Mouse (Mus musculus) left cerebral cortex, postnatal 4 days (tissue): ENCODE measurements at regions not wholly inside any gene's neighbourhood (a gene's known extent, or its start where the extent isn't known, plus 50 kb on each side); places are given as distances from the start of the nearest gene placed in this dataset.

Source experiments
- DNase-seq: peaks from one replicate; pipeline ENCODE4 v3.0.0-alpha.2; 2022
- intact Hi-C: fragments of 180-260 bp; cut with DNase I; formaldehyde crosslinking; loops from one replicate; pipeline ENCODE4 v1.15.1; 2025

- DNase-seq = no peak
- intact Hi-C loops = no loop called here
Measured at GRCm38 (mm10) chr13:92911660-92912284, 67.2 kb downstream of the Mtx3 start.

- no peak for DNase-seq
- intact Hi-C loops = no loop called here
Measured at GRCm38 (mm10) chr13:92912661-92913060, 68.1 kb downstream of the Mtx3 start.

DNA sequence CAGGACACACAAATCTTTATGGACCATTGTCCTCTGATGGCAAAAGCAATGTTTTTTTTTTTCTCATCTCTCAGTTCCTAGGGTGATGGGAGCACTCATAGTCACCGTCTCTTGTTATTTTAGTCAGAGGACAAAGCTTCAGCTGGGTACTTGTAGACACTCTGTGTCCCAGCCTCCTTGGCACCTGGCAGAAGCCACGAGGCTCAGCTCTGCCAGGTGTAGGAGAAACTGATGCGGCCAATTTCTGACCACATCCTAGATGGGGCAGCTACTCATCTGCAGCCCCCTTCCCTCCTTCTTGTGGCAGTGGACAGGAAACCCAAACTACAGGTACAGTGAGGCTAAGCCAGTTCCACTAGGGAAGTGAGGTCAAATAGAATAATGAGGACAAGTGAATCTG lies 70.1 kb downstream of the Mtx3 start:
- DNase-seq = no peak
- intact Hi-C loops = no loop called here

- intact Hi-C loops = no loop called here
- DNase-seq = no peak
Measured at GRCm38 (mm10) chr13:92915221-92915839, 70.8 kb downstream of the Mtx3 start.

- no peak for DNase-seq
- intact Hi-C loops = no loop called here
Measured at GRCm38 (mm10) chr13:92915948-92916710, 71.6 kb downstream of the Mtx3 start.

GRCm38 (mm10) chr13:92919882-92920281 lies 75.3 kb downstream of the Mtx3 start:
- DNase-seq = no peak
- intact Hi-C loops = no loop called here

- intact Hi-C loops = no loop called here
- no peak for DNase-seq
Measured at GRCm38 (mm10) chr13:92921936-92922335, 77.4 kb downstream of the Mtx3 start.

GRCm38 (mm10) chr13:92923496-92923895 lies 78.9 kb downstream of the Mtx3 start:
- no peak for DNase-seq
- intact Hi-C loops = no loop called here

DNA sequence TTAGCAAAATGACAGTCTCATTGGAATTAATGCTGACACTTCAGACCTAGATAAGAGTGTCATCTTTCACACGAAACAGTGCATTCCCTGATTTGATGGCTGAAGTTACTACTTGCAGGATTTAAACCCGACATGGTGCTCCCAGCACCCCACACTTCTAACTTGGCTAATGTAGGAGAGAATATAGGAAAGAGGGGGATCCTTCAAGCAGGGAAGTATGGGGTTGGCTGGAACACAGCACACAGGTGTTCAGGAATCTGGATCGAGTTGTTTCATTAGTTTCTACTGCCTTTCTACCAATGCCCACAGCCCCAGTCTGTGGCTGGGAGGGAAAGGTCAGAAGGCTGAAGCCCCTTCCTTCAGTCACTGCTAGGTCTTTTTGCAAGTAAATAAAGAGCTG lies 79.5 kb downstream of the Mtx3 start:
- intact Hi-C loops = no loop called here
- DNase-seq = no peak

- DNase-seq = no peak
- intact Hi-C loops = no loop called here
Measured at GRCm38 (mm10) chr13:92925196-92925595, 80.6 kb downstream of the Mtx3 start.

GRCm38 (mm10) chr13:92928551-92928950 lies 84.0 kb downstream of the Mtx3 start:
- intact Hi-C loops = no loop called here
- no peak for DNase-seq

GRCm38 (mm10) chr13:92931696-92932095 lies 87.1 kb downstream of the Mtx3 start:
- no peak for DNase-seq
- intact Hi-C loops = no loop called here

GRCm38 (mm10) chr13:92939032-92939431 lies 94.5 kb downstream of the Mtx3 start:
- DNase-seq = no peak
- intact Hi-C loops = no loop called here

DNA sequence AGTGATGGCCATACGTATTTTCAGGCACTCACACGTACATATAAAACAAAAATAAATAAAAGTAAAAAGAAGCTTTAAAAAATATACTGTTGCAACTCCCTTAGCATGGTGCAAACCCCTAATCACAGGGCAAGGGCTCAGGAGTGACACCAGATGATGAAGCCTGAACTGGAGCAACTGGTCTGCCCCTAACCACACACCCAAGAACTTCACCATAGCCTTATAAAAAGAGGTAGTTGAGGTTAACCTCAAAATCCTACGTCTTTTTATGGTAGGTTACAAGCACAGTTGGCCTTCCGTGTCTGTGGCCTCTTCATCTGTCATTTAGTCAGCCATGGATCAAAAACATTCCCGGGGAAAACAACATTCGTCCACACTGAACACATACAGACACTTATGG lies 96.0 kb downstream of the Mtx3 start:
- DNase-seq = no peak
- intact Hi-C loops = no loop called here

GRCm38 (mm10) chr13:92948560-92948959 lies 104.0 kb downstream of the Mtx3 start:
- intact Hi-C loops = no loop called here

DNA sequence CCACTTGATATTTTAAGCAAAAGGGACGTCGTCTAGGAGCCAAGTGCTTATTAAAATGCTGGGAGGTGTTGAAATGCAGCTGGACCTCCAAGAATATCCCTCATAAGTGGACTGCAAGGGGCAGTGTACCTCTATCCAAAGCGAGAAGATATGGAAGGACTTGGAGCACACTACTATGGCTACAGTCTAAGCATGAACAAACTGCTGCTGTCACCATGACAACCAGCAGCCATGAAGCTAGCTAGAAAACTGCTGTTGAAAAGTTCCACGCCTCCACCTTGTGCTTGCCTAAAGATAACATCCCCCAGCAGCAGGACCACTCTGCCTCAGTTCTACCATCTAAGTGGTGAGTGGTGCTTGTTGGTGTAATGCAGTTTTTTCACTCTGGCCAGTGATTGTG lies 115.5 kb downstream of the Mtx3 start:
- intact Hi-C loops = no loop called here
- no peak for DNase-seq

More at GRCm38 (mm10) chr13:92948560-92948959, 104.0 kb downstream of the Mtx3 start:
- DNase-seq = no peak

GRCm38 (mm10) chr13:92962625-92963024 lies 118.1 kb downstream of the Mtx3 start:
- no peak for DNase-seq
- intact Hi-C loops = no loop called here

DNA sequence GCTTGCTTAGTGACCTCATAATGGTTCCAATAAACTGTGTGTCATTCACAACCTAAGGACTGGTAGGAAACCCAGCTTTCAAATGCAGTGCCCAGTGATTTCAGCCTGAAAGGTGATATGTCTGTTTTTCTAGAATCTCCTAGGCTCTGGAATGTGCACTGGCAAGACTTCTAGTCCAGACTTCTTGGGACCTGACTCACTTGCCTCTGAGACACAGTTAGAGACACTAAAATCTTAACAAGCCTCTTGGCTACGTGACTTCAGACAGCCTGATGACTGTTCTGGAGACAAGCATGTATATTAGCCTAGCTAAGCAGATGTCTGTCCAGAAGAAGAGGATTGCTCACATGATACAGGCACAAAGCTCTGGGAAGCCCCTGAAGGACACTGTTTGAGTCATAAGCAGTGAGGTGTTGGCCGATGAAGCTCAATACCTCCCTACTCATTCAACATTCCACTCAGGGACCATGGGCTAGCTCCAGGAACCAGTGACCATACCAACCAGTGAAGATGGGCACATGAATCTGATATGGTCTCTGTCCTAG lies 118.9 kb downstream of the Mtx3 start:
- intact Hi-C loops = no loop called here
- DNase-seq = no peak

- intact Hi-C loops = no loop called here
- DNase-seq = no peak
Measured at GRCm38 (mm10) chr13:92964213-92964743, 119.7 kb downstream of the Mtx3 start.

DNA sequence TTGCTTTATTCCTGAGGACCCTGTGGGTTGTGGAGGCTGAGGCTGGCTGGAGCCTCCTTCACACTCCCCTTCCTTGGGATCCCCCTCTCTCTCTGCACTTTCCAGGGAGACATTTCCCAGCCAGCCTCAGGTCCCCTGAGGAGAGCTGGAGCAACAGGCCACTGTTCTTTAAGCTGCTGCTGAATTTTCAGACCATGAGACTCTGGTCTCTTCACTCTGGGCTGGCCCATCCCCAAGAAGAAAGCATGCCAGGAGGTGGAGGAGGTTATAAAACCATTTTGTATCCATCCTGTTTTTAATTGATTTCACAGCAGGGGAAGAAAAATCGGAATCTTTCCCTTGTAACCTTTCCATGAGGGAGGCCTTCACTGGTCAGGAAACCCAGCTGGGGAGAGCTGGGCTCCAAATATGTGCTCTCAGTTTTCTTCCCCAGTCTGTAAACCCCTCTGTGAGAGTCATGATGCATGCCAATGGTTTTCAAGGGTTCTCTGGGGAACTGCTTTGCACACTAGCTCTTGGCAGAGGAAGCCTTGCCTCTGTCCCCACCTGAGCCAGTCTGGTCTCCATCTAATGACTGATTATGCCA lies 122.6 kb downstream of the Mtx3 start:
- intact Hi-C loops = no loop called here
- peak; percentile 31 for DNase-seq

GRCm38 (mm10) chr13:92969579-92969978 lies 125.0 kb downstream of the Mtx3 start:
- intact Hi-C loops = no loop called here

More at GRCm38 (mm10) chr13:92969579-92969978, 125.0 kb downstream of the Mtx3 start:
- no peak for DNase-seq
